Mouse (Mus musculus): ENCODE results near the gene Tomm20.

Gene Tomm20

DNA sequence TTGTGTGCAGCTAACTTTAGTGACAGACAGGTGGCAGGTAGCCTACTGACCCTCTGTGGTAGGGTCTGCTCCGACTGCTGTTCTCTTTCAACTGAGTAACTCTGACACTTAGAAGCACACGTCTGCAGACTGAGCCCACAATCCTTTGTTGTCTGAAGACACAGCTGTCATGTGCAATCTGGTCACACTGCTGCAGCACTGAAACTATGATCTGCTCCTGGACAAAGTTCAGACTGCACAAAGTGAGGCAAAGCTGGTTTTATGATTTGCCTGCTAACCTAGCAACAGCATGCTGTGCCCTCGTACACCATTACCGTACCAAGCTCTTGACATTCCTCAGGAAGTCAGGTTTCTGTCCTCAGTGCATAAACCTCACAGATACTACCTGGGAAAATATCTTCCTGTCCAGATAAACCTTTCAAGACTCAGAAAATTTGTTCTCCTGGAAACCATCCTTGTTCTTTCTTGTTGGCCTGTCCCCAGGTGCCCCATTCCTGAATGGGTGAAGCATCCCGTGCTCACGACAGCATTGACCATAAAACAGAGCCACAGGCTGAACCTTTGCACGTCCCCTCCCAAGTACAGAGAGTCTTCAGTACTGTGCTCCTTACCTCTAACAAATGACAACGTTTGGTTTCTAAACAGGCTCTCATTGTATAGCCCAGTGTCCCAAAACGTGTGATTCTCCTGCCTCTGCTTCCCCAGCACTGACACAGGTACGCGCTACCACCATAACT, 6.4 kb upstream of the Tomm20 start:
- DNase-seq = no peak

DNA sequence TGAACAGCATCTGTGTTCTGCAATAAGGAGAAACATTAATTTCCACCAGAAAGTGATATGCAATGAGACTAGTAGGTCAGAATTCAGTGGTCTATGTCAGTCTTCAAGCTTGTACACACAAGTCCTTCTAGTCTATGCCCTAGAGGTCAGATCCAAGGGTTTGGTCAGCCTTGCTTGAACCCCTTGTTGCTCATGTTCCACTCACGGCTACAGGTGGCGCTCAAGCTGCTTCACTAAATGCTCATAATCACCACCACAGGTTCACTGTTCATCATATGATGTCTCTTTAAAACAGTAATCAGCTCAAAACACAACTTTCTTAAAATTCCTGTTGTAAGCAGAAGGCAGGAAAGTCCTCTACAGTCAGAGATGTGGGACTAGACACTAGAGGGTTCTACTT, 3.9 kb upstream of the Tomm20 start:
- DNase-seq = no peak

DNA sequence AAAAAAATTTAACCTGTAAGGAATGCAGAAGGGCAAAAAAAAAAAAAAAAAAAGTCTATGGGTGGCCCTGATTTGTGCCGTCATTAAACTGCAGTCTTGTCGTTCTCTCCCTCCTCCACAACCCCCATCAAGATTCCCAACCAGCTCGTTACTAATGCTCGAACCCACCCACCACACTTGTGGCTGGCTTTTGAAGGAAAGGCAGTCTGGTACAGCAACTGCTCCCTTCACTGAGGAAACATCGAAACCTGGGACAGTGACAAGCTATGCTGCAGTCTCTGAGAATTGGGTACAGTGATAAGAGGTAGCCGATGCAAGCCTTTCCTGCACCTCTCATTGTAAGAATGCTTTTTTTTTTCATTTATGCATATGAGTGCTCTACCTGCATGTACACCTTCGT, 800 bp upstream of the Tomm20 start:
- no peak for DNase-seq

DNA sequence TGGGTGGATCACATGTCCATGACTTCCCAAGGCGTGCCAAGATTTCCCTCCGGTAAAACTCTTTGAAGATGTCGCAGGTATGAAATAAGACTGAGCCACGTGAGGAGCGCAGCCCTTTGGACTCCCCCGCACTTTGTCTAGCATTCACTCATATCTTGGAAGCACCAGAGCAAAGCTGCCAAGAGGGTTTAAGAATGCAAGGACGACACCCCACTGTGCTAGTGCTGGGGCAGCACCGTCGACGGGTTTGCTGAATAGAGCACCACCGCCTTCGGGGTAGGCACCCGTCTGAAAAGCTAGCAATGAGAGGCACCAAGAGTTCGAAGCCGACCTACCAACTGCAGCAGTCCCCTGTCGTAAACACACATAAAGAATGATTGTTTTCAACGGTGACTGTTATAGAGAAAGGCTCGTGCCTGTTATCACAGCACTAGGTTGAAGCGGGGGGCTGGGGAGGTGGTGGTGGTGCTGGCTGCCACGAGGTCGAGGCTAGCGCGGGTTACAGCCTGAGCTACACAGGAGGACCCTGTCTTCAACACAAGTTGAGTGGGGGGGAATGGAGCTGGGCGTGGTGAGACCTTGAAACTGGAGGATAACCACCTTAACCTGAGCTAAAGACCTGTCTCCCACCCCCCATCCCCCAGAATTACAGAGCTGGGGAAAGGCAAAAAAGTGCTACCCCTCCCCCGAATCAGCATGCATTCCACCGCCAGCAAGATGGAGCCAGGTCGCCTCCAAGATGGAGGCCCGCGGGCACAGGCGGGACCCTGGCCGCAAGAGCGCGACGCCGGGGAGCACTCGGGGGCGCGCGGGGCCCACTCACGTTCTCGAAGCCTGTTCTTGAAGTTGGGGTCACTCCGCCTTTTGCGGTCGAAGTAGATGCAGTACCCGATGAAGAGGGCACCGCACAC, 608 bp downstream of the Tomm20 start:
- no peak for DNase-seq

DNA sequence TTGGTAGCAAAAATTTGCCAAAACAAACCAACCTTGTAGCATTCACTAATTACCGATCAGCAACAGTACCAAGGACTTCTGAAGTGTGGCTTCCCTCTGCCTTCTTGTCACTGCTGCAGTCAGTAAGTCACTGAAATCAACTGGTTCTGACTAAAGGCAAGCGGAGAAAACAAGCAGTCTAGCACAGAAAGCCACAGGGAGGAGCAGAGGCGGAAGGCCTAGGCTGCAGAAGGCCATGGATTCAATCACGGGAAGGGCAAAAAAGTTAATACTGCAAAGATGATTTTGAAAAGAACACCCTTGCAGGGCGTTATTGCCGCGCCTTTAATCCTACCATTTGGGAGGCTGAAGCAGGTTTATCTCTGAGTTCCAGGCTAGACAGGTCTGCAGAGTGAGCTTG, 2.1 kb downstream of the Tomm20 start:
- DNase-seq = no peak

DNA sequence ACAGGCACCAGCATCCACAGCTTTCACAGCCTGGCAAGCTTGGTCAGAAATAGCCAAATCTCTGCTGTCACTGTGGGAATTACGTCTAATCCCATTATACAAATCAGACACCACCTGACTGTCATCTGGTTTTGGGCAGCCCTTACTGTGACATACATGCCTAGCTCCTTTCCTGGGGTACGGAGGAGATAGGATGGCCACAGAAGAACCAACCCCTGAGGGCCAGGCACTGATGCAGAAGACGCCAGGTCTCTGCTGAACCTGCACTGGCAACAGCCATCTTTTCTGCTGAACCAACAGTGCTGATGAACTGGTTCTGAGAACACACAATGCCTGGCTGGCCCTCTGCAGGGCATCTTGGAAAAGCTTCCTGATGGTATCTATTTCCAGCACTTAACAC, 8.3 kb downstream of the Tomm20 start:
- DNase-seq = no peak

DNA sequence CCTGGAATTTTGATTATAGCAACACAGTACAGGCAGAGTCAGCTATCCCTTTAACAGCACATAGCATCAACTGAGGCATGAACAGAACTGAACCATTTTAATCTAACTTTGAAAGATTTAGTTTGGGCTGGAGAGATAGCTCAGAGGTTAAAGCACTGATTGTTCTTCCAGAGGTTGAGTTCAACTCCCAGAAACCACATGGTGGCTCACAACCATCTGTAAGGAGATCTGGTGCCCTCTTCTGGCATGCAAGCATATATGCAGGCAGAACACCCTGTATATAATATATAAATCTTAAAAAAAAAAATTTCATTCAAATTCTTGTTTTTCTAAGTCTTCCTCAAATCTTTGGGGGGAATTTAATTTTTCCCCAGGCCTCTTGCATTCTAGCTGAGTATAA, 9.7 kb downstream of the Tomm20 start:
- no peak for DNase-seq

DNA sequence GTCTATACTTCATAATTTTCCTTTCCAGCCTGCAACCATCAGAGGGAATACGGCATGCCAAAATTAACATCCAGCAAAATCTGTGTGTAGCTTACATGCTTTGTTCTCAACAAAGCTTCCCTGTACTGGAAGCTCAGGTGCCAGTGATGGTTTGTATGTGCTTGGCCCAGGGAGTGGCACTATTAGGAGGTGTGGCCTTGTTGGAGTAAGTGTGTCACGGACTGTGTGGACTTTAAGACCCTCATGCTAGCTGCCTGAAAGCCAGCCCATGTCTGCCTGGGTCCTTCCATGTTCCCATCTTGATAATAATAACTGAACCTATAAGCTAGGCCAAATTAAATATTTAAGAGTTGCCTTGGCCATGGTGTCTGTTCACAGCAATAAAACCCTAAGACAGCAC, 10.3 kb downstream of the Tomm20 start:
- DNase-seq = no peak

DNA sequence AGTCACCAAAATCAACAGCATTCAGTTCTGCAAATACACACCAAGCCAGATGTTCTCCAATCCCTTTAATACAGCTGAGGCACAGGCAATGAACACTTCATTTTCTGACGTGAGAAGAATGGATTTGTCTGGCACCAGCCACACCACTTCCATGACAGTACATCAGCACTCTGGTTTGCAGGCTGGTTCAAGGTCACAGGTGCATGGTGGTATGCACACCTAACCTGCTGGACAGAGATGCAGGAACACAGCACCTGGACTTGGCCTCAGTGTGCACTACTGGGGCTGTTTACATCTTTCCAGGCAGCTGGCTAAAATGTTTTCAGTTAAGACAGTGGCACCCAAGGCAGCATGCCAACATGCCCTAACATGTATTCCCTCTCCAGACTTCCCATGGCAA, 13.0 kb downstream of the Tomm20 start:
- no peak for DNase-seq

DNA sequence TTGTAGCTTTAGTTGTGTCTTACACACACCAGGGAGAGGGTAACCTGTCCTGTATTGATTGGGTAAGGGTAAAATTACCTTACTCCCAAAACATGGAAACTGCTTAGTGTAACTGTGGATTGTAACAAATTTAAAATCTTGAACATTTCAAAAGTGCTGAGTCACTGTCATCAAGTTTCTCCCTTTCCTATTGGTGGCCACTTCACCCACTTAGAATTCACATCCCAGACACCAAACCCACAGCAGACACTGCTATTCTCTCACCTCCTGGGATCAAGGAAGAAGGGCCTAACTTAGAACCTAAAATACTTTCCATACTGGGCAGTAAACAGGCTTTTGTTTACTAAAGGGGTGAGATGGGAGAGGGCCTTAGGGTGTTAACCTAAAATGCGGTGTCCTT, 13.4 kb downstream of the Tomm20 start:
- no peak for DNase-seq

DNA sequence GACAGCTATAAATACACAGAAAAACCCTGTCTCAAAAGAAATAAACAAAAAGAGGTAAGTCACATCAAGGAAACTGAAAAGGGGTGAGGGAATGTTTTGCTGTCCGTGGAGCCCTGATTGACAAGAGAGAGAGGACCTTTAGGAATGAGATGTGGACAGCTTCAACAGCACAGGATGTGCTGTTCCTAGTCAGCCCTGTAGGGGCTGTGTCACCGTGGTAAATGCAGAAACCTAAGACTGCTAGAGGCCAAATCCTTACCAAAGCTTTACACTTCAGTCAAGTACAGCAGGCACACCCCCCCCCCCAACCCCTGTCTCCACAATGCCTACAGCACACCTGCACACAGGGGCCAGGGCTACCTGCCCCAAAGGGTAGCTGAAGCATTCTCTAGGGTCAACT, 13.9 kb downstream of the Tomm20 start:
- no peak for DNase-seq

DNA sequence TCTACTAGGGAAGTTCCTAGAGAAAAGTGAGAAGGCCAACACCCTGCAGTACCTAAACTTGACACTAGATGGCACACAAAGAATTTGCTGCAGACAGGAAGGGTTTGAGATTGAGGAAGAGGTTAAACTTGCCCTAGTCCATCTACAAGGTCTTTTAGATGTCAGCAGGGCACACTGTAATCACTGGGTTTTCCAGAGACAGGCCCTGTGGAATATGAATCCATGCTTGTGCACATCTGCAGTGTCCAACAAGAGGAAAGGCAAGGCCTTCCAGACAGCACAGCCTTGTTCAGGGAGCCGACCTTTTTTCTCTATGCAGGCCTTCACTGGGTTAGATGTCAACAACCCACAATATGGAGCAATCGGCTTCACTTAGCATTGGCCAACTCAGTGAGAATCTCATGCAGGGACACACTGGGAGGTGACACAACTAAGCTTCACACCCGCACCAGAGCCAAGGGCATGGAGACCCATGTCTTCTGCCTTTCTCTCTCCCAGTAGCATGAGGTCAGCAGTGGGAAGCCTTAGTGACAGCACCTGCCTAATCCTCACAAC, 16.0 kb downstream of the Tomm20 start:
- peak; percentile 88 for DNase-seq

DNA sequence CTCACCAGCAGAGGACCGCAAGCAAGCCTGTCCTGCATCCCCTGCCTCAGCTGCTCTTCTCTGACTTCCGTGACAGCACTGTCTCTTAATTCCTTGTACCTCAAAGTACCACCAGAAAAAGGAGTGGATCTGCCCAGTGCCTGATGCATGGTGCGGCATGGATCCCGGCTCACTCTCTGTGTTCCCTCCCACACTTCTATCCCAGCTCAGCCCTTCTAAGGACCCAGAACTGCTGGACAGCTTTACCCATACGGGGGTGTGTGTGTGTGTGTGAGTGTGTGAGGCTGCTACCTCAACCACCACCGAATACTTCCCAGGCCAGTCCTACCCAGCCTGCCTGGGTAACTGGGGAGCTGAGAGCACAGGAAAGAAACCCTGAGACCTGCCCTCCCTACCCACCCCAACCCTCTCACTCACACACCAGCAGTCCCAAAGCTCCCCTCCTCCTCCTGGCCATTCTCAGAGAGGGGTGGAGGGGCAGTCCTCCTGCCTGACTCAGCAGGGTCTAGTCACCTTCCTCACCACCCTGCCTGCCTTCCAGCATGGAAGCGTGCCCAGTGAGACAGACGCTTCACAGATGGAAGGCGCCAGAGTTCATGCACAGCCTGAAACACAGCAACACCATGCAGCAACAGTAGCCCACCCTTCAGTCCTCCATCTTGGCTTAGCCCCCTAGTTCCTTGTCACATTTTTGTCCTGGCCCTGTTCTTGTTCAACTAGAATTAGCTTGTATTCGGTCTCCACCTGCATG, 16.7 kb downstream of the Tomm20 start:
- no peak for DNase-seq

DNA sequence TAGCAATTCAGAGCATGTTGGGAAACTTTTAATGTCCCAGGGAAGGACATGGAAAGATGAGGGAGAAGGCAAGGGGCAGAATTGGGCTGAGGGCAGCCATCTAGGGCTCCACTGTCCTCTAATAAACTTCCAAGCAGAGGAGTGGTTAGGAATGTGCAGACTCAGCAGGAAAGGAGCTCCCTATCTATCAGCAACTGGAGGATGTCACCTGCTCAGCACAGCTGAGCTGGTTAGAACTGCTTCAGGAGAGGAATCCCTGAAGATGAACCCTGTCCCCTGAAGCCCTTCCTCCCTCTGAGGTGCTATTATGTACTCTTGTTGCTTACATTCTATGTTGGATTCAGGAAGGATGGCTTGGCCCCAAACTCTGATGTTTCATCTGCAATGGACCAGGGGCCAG, 17.6 kb downstream of the Tomm20 start:
- no peak for DNase-seq

DNA sequence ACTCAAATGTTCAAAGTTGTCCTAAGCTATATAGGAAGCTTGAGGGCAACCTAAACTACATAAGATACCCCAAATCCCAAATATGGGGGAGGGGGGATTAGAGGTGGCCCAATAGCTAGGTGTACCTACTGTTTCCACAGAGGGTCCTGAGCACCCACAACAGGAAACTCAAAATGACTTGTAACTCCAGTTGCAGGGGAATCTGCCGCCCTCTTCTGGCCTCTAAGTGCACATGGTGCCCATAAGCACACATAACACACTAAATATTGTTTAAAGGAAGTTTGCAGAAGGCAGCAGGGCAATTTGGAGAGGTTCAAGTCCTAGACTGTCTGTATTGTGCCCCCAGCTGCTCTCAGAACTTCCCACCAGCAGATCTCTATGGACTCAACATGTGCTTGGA, 18.6 kb downstream of the Tomm20 start:
- no peak for DNase-seq

DNA sequence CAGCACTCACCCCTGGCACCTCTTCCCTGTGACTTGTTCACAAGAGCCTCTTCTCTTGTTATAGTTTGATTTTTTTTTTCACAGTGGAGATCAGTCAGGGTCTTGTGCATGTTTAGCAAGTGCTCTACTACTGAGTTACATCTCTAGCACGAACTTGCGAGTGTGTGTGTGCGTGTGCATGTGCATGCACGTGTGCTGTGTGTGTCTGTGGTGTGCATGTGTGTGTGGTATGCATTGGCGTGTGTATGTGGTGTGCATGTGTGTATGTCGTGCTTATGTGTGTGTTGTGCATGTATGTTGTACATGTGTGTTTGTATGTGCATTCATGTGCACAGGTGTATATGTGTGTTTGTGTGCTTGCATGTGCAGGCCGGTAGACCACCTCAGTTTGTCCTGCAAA, 22.7 kb downstream of the Tomm20 start:
- DNase-seq = no peak

DNA sequence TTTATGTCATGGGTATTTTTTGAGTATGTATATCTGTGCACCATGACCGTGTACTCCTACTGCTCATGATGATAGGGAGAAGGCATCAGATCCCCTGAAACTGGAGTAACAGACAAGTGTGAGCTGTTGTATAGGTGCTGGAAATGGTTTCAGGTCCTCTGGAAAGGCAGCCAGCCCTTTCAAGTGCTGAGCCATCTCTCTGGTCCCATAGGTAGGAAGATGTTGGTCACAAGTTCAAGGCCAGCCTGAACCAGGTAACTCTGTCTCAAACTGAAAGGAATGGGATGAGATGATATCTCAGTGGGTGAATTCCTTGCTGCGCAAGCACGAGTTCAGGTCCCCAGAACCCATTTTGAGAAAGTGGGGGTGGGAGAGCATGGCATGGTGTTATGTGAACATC, 24.2 kb downstream of the Tomm20 start:
- DNase-seq = no peak

DNA sequence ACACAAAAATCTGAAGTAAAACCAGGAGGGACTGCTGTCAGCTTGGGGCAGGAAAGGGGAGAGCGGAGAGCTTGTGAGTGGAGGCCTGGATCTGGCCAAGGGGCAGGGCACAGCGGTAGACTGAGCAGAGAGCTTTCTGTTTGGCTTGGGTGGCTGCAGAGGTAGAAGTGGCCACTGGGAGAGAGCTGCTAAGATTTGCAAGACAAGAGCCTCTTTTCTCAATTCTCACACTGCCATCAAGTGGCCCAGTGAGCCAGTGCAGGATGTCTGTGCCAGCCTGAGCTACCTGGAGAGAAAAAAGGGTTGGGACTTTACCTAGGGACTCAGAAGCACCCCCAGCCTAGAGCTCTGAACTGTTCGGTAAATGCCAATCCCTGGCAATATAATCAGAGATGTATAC, 24.8 kb downstream of the Tomm20 start:
- peak; percentile 92 for DNase-seq

DNA sequence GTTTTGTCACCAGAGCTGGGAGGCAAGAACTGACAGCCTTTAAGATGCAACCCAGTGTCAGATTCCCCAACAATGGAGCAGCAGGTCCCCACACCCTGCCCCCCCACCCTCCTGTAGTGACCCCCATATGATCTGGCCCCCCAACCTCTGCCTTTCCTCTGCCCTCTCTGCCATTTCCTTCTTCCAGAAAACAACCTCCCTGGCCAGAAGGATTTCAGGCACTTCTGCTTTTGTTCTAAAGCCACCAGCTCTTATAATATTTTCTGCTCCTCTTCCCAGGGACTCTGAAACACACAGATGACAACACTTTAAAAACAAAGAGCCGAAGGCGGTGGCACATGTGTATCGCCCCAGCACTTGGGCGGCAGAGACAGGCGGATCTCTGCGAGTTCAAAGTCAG, 25.3 kb downstream of the Tomm20 start:
- DNase-seq = no peak

DNA sequence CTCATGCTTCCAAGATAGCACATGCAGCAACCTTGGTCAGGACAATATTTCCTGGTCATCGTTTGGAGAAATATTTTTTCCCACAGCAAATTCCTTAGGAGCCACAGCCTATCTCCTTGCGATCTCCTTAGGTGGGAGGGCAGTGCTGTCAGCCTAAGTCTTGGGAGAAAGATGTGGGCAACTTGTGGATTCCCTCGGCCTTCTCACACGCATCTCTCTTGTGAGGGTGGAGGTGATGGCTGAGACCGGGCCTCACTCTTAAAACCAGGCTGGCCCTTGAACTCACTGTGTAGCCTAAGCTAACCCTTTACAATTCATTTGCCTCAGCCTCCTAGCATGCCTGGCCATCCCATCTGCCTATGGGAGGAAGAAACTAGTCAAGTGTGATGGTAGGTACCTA, 25.9 kb downstream of the Tomm20 start:
- DNase-seq = no peak

DNA sequence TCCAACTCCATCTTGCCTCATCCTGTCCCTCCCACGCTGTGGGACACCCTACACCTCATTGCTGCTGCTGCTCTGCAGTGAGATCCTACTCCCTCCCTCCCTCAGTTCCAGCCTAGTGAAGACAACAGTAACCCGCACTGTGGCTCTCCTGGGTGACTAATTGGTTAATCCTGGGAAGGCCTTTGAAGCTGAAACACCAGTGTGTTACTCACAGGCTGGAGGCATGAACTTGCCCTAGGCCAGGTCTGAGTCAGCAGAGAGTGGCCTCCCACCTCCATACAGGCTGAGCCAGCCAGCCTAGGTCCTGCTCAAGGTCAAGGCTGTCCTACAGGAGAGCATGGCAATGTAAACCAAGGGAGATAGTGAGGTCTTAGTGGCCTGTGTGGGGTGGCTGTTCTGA, 26.4 kb downstream of the Tomm20 start:
- no peak for DNase-seq

DNA sequence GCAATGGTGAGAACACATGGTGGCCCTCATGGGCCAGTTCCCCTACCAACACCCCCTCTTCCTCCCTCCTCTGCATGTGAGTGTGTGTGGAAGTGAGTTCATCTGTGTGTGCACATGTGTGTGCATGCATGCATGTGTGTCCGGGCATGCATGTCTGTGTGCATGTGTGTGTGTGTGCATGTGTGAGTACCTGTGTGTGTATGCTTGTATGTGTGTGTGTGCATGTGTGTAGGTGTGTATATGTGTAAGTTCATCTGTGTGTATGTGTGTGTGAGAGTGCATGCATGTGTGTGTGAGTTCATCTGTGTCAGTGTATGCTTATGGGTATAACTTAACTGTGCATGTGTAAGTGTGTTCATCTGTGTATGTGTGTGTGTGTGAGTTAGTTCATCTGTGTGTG, 27.3 kb downstream of the Tomm20 start:
- no peak for DNase-seq

DNA sequence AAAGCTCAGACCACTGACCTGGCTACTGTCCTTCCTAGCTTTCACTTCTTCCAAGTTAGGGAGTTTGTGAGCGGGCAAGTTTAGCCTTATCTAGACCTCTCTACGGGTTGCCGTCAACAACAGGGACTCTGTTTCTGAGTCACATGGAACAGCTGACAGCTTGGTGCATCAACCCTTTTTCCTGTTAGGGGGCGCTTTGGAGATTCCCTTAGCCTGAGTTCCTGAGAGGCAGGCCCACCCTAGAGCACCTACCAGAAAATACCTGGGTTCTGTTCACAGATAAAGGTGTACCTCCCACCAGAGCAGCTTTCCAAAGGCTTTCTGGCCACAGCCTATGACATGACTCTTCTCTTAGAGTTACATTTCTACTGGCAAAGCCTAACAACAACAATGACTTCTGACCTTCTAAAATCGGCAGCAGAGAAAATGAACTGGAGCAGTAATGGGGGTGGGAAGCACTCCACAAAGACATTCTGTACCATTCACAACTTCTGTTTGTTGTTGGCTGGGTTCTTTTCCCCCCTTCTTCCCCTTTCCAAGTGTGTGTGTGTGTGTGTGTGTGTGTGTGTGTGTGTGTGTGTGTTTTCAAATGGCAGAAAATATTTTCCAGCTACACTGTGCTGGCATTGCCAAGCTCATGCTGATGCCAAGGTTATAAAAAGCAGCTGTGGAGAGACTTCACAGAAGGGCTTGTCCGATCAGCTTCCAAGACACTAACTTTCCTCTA, 28.3 kb downstream of the Tomm20 start:
- peak; percentile 70 for DNase-seq
